Mouse (Mus musculus) heart, embryonic 16.5 days (tissue): Measurements from ENCODE around the gene Pex6. TPM values are rescaled to one million over a fixed set of nuclear protein-coding genes. Genes with fewer than 3 reads are reported as not detected.

ENCODE experiments used
- ATAC-seq: fragments of 200-750 bp; cut with Nextera tagmentation; replicated peaks from 2 replicates; pipeline ENCODE4 v1.8.0; 2017; ENCODE audit warnings: moderate number of reproducible peaks; ENCODE audit not compliant: insufficient read depth, low FRiP score; ENCODE audit errors: extremely low read depth
- H3K27ac ChIP-seq: fragments of 300-500 bp; sonication (generic); 2 replicates; pipeline ENCODE4 v1.5.1; 2014; ENCODE audit warnings: mild to moderate bottlenecking, low read length, control low read depth, moderate library complexity
- H3K27me3 ChIP-seq: fragments of 300-500 bp; sonication (generic); 2 replicates; pipeline ENCODE4 v1.6.1; 2014; ENCODE audit warnings: low read length, mixed read lengths; ENCODE audit not compliant: control insufficient read depth, insufficient read depth
- H3K36me3 ChIP-seq: fragments of 300-500 bp; sonication (generic); 2 replicates; pipeline ENCODE4 v1.6.1; 2014; ENCODE audit not compliant: control insufficient read depth, insufficient read depth
- H3K4me1 ChIP-seq: fragments of 300-500 bp; sonication (generic); 2 replicates; pipeline ENCODE4 v1.6.1; 2014; ENCODE audit warnings: low read length, mixed read lengths; ENCODE audit not compliant: control insufficient read depth, insufficient read depth
- H3K4me2 ChIP-seq: fragments of 300-500 bp; sonication (generic); 2 replicates; pipeline ENCODE4 v1.6.1; 2014; ENCODE audit warnings: low read depth, mild to moderate bottlenecking, control low read depth, low read length
- H3K4me3 ChIP-seq: fragments of 300-500 bp; sonication (generic); 2 replicates; pipeline ENCODE4 v1.5.1; 2014; ENCODE audit warnings: mild to moderate bottlenecking, control low read depth, low read length
- H3K9ac ChIP-seq: fragments of 300-500 bp; sonication (generic); 2 replicates; pipeline ENCODE4 v1.6.1; 2014; ENCODE audit warnings: low read length, control low read depth
- H3K9me3 ChIP-seq: fragments of 300-500 bp; sonication (generic); replicated peaks from 2 replicates; pipeline ENCODE4 v1.6.1; 2016; ENCODE audit warnings: low read length; ENCODE audit not compliant: control insufficient read depth
- WGBS: fragments of 180-500 bp; shearing (Covaris S2); extraction: QIAGEN DNeasy Blood & Tissue Kit; methylation state at CpG from one replicate; pipeline ENCODE4 v1.1.7; 2014; 5-methylcytosine and 5-hydroxymethylcytosine counted together
- polyA plus RNA-seq: library from polyadenylated mRNA; unstranded; fragments of >200 nt; fragmentation: Nextera tagmentation; extraction: Ambion mirVana; gene quantifications from 2 replicates; pipeline ENCODE4 v1.2.1, GENCODE M21; 2015

Gene Pex6
- polyA plus RNA-seq, 1 experiment from 2014 or later, result 13.3 TPM

- Histone ChIP-seq H3K27ac (no peak overlapping the region), H3K4me1 (peaks cover 9% of the 10 kb centered on the region), H3K27me3 (peaks cover 10% of the 10 kb centered on the region; the same call in 1 of the 2 replicates), H3K36me3 (peaks cover 3% of the 10 kb centered on the region; the same call in 1 of the 2 replicates), H3K9ac (no peak overlapping the region), H3K4me3 (no peak overlapping the region), H3K4me2 (no peak overlapping the region), H3K9me3 (no peaks in the 10 kb centered on the region)
- peak; percentile 49 for ATAC-seq
- 58% methylated on average over 9 of the region's 9 CpGs for WGBS
Observed at GRCm38 (mm10) chr17:46725273-46725672, 14.0 kb downstream of the Pex6 start.

GRCm38 (mm10) chr17:46725731-46726645 is 14.7 kb downstream of the Pex6 start:
- Histone ChIP-seq H3K27ac (no peak overlapping the region), H3K27me3 (peaks cover 10% of the 10 kb centered on the region; the same call in 1 of the 2 replicates), H3K9ac (no peak overlapping the region), H3K4me3 (no peak overlapping the region), H3K9me3 (no peaks in the 10 kb centered on the region), H3K4me2 (no peak overlapping the region), H3K36me3 (peaks cover 3% of the 10 kb centered on the region; the same call in 1 of the 2 replicates), H3K4me1 (peaks cover 9% of the 10 kb centered on the region)
- ATAC-seq, result no peak
- 88% methylated on average over 26 of the region's 26 CpGs for WGBS

- no peak overlapping the region for H3K27ac ChIP-seq
- no peak overlapping the region for H3K4me3 ChIP-seq
- H3K27me3 ChIP-seq, result peaks cover 10% of the 10 kb centered on the region; the same call in 1 of the 2 replicates
- no peak for ATAC-seq
- H3K4me1 ChIP-seq, result peaks cover 9% of the 10 kb centered on the region
- WGBS, result 84% methylated on average over 11 of the region's 11 CpGs
- H3K4me2 ChIP-seq, result no peak overlapping the region
- no peaks in the 10 kb centered on the region for H3K9me3 ChIP-seq
- 0 out of 2 replicates have a peak overlapping the region, but pooled peaks have one; percentile 16 for H3K9ac ChIP-seq
- peaks cover 3% of the 10 kb centered on the region; the same call in 1 of the 2 replicates for H3K36me3 ChIP-seq
Observed at GRCm38 (mm10) chr17:46727271-46727670, 16.0 kb downstream of the Pex6 start.

- Histone ChIP-seq H3K27ac (no peak overlapping the region), H3K27me3 (peaks cover 10% of the 10 kb centered on the region; the same call in 1 of the 2 replicates), H3K9ac (no peak overlapping the region), H3K9me3 (no peaks in the 10 kb centered on the region), H3K4me2 (no peak overlapping the region), H3K4me1 (peaks cover 9% of the 10 kb centered on the region), H3K36me3 (peaks cover 3% of the 10 kb centered on the region; the same call in 1 of the 2 replicates), H3K4me3 (no peak overlapping the region)
- WGBS, result 41% methylated on average over 6 of the region's 6 CpGs
- no peak for ATAC-seq
Observed at GRCm38 (mm10) chr17:46728021-46728420, 16.8 kb downstream of the Pex6 start.

- ATAC-seq, result no peak
- Histone ChIP-seq H3K9ac (0 out of 2 replicates have a peak overlapping the region, but pooled peaks have one; percentile 6), H3K27ac (no peak overlapping the region), H3K4me3 (peak overlapping the region; percentile 13; the same call in 1 of the 2 replicates), H3K4me1 (peaks cover 9% of the 10 kb centered on the region), H3K36me3 (peaks cover 3% of the 10 kb centered on the region; the same call in 1 of the 2 replicates), H3K9me3 (no peaks in the 10 kb centered on the region), H3K27me3 (peaks cover 10% of the 10 kb centered on the region; the same call in 1 of the 2 replicates), H3K4me2 (peak overlapping the region; percentile 34)
- 49% methylated on average over 11 of the region's 11 CpGs for WGBS
Observed at GRCm38 (mm10) chr17:46728496-46728895, 17.2 kb downstream of the Pex6 start.

GRCm38 (mm10) chr17:46728904-46729318 is 17.6 kb downstream of the Pex6 start, which contains the start of gene Gnmt:
Gnmt (minus strand) TSS chr17:46729168.
- peaks cover 9% of the 10 kb centered on the region for H3K4me1 ChIP-seq
- H3K27ac ChIP-seq, result no peak within 1 kb of the TSS
- H3K4me2 ChIP-seq, result peak within 1 kb of the TSS; percentile 34
- H3K36me3 ChIP-seq, result peaks cover 3% of the 10 kb centered on the region; the same call in 1 of the 2 replicates
- H3K4me3 ChIP-seq, result peak within 1 kb of the TSS; percentile 13; the same call in 1 of the 2 replicates
- 16% methylated on average over 24 of the region's 24 CpGs for WGBS
- ATAC-seq, result no peak
- H3K27me3 ChIP-seq, result peaks cover 10% of the 10 kb centered on the region; the same call in 1 of the 2 replicates
- H3K9ac ChIP-seq, result 0 out of 2 replicates have a peak within 1 kb of the TSS, but pooled peaks have one; percentile 6
- H3K9me3 ChIP-seq, result no peaks in the 10 kb centered on the region

- Histone ChIP-seq H3K36me3 (peaks cover 6% of the 10 kb centered on the region; the same call in 1 of the 2 replicates), H3K4me2 (no peak overlapping the region), H3K27me3 (0 out of 2 replicates have a peak, but pooled peaks cover 3% of the 10 kb centered on the region), H3K4me1 (peaks cover 1% of the 10 kb centered on the region; the same call in 1 of the 2 replicates), H3K9ac (no peak overlapping the region), H3K9me3 (no peaks in the 10 kb centered on the region), H3K4me3 (no peak overlapping the region), H3K27ac (no peak overlapping the region)
- 87% methylated on average over 3 of the region's 3 CpGs for whole genome bisulfite sequencing
- no peak for ATAC-seq
Observed at GRCm38 (mm10) chr17:46734055-46734454, 22.8 kb downstream of the Pex6 start.

- peaks cover 6% of the 10 kb centered on the region; the same call in 1 of the 2 replicates for H3K36me3 ChIP-seq
- no peaks in the 10 kb centered on the region for H3K27me3 ChIP-seq
- no peak overlapping the region for H3K4me2 ChIP-seq
- no peaks in the 10 kb centered on the region for H3K9me3 ChIP-seq
- H3K4me1 ChIP-seq, result no peaks in the 10 kb centered on the region
- H3K9ac ChIP-seq, result no peak overlapping the region
- no peak for ATAC-seq
- WGBS, result 84% methylated on average over 7 of the region's 7 CpGs
- no peak overlapping the region for H3K4me3 ChIP-seq
- no peak overlapping the region for H3K27ac ChIP-seq
Observed at GRCm38 (mm10) chr17:46735287-46735686, 24.0 kb downstream of the Pex6 start.
